Mouse (Mus musculus): ENCODE data around the gene Usf3.
A peak's percentile ranks its signal among the peaks of the same experiment; 100 is the strongest.

Gene Usf3

GRCm38 (mm10) chr16:44173155-44173941, at the start of gene Usf3:
Gene Usf3, plus strand, starts transcription at chr16:44173246.
- no peak for TF ChIP-seq GATA4 (IDR thresholded peaks at IDR 0.05; ENCODE audit: insufficient replicate concordance, low read length)

- TF ChIP-seq GATA4 (IDR thresholded peaks at IDR 0.05; ENCODE audit: insufficient replicate concordance, low read length), result no peak
Measured at GRCm38 (mm10) chr16:44123786-44124185, 49.3 kb upstream of the Usf3 start.

- no peak for TF ChIP-seq GATA4 (IDR thresholded peaks at IDR 0.05; ENCODE audit: insufficient replicate concordance, low read length)
Measured at GRCm38 (mm10) chr16:44124713-44125112, 48.3 kb upstream of the Usf3 start.

- no peak for TF ChIP-seq GATA4 (IDR thresholded peaks at IDR 0.05; ENCODE audit: insufficient replicate concordance, low read length)
Measured at GRCm38 (mm10) chr16:44125436-44125835, 47.6 kb upstream of the Usf3 start.

- TF ChIP-seq GATA4 (IDR thresholded peaks at IDR 0.05; ENCODE audit: insufficient replicate concordance, low read length), result no peak
Measured at GRCm38 (mm10) chr16:44126437-44126836, 46.6 kb upstream of the Usf3 start.

- TF ChIP-seq GATA4 (IDR thresholded peaks at IDR 0.05; ENCODE audit: insufficient replicate concordance, low read length), result no peak
Measured at GRCm38 (mm10) chr16:44132300-44132699, 40.7 kb upstream of the Usf3 start.

GRCm38 (mm10) chr16:44133187-44133586, 39.9 kb upstream of the Usf3 start:
- no peak for TF ChIP-seq GATA4 (IDR thresholded peaks at IDR 0.05; ENCODE audit: insufficient replicate concordance, low read length)

GRCm38 (mm10) chr16:44136511-44137021, 36.5 kb upstream of the Usf3 start:
- no peak for TF ChIP-seq GATA4 (IDR thresholded peaks at IDR 0.05; ENCODE audit: insufficient replicate concordance, low read length)

- no peak for TF ChIP-seq GATA4 (IDR thresholded peaks at IDR 0.05; ENCODE audit: insufficient replicate concordance, low read length)
Measured at GRCm38 (mm10) chr16:44138377-44138978, 34.6 kb upstream of the Usf3 start.

- TF ChIP-seq GATA4 (IDR thresholded peaks at IDR 0.05; ENCODE audit: insufficient replicate concordance, low read length), result no peak
Measured at GRCm38 (mm10) chr16:44138979-44139535, 34.0 kb upstream of the Usf3 start.

GRCm38 (mm10) chr16:44139536-44140185, 33.4 kb upstream of the Usf3 start, which contains the start of the genes Atp6v1a and Naa50:
Gene Atp6v1a, minus strand, starts transcription at chr16:44139705.
Gene Naa50, plus strand, starts transcription at chr16:44139830.
- TF ChIP-seq GATA4 (IDR thresholded peaks at IDR 0.05; ENCODE audit: insufficient replicate concordance, low read length), result no peak

GRCm38 (mm10) chr16:44140186-44140787, 32.8 kb upstream of the Usf3 start:
- 0 out of 2 replicates have a peak, but pooled peaks have one; percentile 19 for TF ChIP-seq GATA4 (IDR thresholded peaks at IDR 0.05; ENCODE audit: insufficient replicate concordance, low read length)

- no peak for TF ChIP-seq GATA4 (IDR thresholded peaks at IDR 0.05; ENCODE audit: insufficient replicate concordance, low read length)
Measured at GRCm38 (mm10) chr16:44141483-44141882, 31.6 kb upstream of the Usf3 start.

- TF ChIP-seq GATA4 (IDR thresholded peaks at IDR 0.05; ENCODE audit: insufficient replicate concordance, low read length), result no peak
Measured at GRCm38 (mm10) chr16:44149002-44149767, 23.9 kb upstream of the Usf3 start.
